Mouse (Mus musculus): Measurements from ENCODE around the gene Fxyd3. TPM values are rescaled to one million over a fixed set of nuclear protein-coding genes. Genes with fewer than 3 reads are reported as not detected.

Gene Fxyd3
- total RNA-seq, 1 experiment: 3.2 TPM

GRCm38 (mm10) chr7:31082106-31082505, 5.6 kb upstream of the Fxyd3 start:
- TF ChIP-seq CHD2 (IDR thresholded peaks at IDR 0.05; ENCODE audit: low read depth, low read length) (no peak), MAFK (IDR thresholded peaks at IDR 0.05; ENCODE audit: insufficient read depth, low read depth, low read length) (no peak), ZC3H11A (IDR thresholded peaks at IDR 0.05; ENCODE audit: borderline replicate concordance, low read depth, low read length) (no peak), HCFC1 (IDR thresholded peaks at IDR 0.05; ENCODE audit: borderline replicate concordance, insufficient read depth, low read length) (no peak), ZNF384 (IDR thresholded peaks at IDR 0.05; ENCODE audit: low read depth, low read length) (no peak)
- Histone ChIP-seq H3K4me3 (ENCODE audit: insufficient read depth in 1 of 2, low read depth in 1 of 2, low read length in 2 of 2, poor library complexity in 1 of 2, severe bottlenecking in 1 of 2) (no peak overlapping the region), H3K9ac (ENCODE audit: insufficient read depth, low read depth, low read length, poor library complexity, severe bottlenecking) (no peak overlapping the region), H3K36me3 (ENCODE audit: control insufficient read depth, insufficient read depth, low read length, poor library complexity, severe bottlenecking) (no peaks in the 10 kb centered on the region), H3K9me3 (ENCODE audit: control insufficient read depth, insufficient read depth, low read depth, low read length) (no peaks in the 10 kb centered on the region), H3K4me1 (ENCODE audit: control insufficient read depth in 2 of 2, insufficient read depth in 2 of 2, low read length in 2 of 2, poor library complexity in 1 of 2) (peaks cover 7 to 13% of the 10 kb centered on the region in 2 experiments), H3K27ac (ENCODE audit: insufficient read depth, low read depth, low read length, poor library complexity, severe bottlenecking) (no peak overlapping the region)
- in situ Hi-C loops (cut with MboI; ENCODE audit: low sequenced_read_pairs in 2 of 2, unreplicated experiment in 2 of 2): no loop called here
- no peak for DNase-seq (ENCODE audit: low read depth, low spot score)

DNA sequence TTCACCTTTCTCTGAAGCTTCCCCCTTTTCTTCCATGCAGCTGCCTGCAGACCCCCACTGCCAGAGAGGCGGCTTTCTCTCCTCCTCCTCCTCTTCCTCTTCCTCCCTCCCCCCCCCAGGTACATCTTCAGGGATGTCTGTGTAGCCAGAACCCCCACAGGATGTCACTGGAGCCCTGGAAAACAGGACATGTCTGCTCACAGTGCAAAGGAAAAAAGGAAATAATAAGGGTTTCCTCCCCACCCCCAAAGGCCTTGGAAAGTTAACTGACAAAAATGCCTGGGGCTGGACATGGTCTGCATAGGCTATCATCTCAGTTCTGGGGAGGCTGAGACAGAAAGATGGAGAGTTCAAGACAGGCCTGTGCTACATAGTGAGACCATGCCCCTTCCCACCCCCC, 4.6 kb upstream of the Fxyd3 start:
- no peaks in the 10 kb centered on the region for H3K36me3 ChIP-seq (ENCODE audit: control insufficient read depth, insufficient read depth, low read length, poor library complexity, severe bottlenecking)
- H3K9ac ChIP-seq (ENCODE audit: insufficient read depth, low read depth, low read length, poor library complexity, severe bottlenecking): no peak overlapping the region
- DNase-seq (ENCODE audit: low read depth, low spot score): no peak
- H3K9me3 ChIP-seq (ENCODE audit: control insufficient read depth, insufficient read depth, low read depth, low read length): no peaks in the 10 kb centered on the region
- no peak overlapping the region for H3K27ac ChIP-seq (ENCODE audit: insufficient read depth, low read depth, low read length, poor library complexity, severe bottlenecking)
- no peak for TF ChIP-seq CHD2 (IDR thresholded peaks at IDR 0.05; ENCODE audit: low read depth, low read length)
- TF ChIP-seq MAFK (IDR thresholded peaks at IDR 0.05; ENCODE audit: insufficient read depth, low read depth, low read length): no peak
- no peak for TF ChIP-seq HCFC1 (IDR thresholded peaks at IDR 0.05; ENCODE audit: borderline replicate concordance, insufficient read depth, low read length)
- no peak for TF ChIP-seq ZC3H11A (IDR thresholded peaks at IDR 0.05; ENCODE audit: borderline replicate concordance, low read depth, low read length)
- TF ChIP-seq ZNF384 (IDR thresholded peaks at IDR 0.05; ENCODE audit: low read depth, low read length): no peak
- H3K4me1 ChIP-seq (ENCODE audit: control insufficient read depth in 2 of 2, insufficient read depth in 2 of 2, low read length in 2 of 2, poor library complexity in 1 of 2): peaks cover 9 to 13% of the 10 kb centered on the region in 2 experiments
- no peak overlapping the region for H3K4me3 ChIP-seq (ENCODE audit: insufficient read depth in 1 of 2, low read depth in 1 of 2, low read length in 2 of 2, poor library complexity in 1 of 2, severe bottlenecking in 1 of 2)
- in situ Hi-C loops (cut with MboI; ENCODE audit: low sequenced_read_pairs in 2 of 2, unreplicated experiment in 2 of 2): no loop called here

- in situ Hi-C loops (cut with MboI; ENCODE audit: low sequenced_read_pairs in 2 of 2, unreplicated experiment in 2 of 2): no loop called here
- DNase-seq (ENCODE audit: low read depth, low spot score): no peak
- H3K9me3 ChIP-seq (ENCODE audit: control insufficient read depth, insufficient read depth, low read depth, low read length): no peaks in the 10 kb centered on the region
- TF ChIP-seq HCFC1 (IDR thresholded peaks at IDR 0.05; ENCODE audit: borderline replicate concordance, insufficient read depth, low read length) (no peak), ZNF384 (IDR thresholded peaks at IDR 0.05; ENCODE audit: low read depth, low read length) (no peak), ZC3H11A (IDR thresholded peaks at IDR 0.05; ENCODE audit: borderline replicate concordance, low read depth, low read length) (no peak), CHD2 (IDR thresholded peaks at IDR 0.05; ENCODE audit: low read depth, low read length) (no peak), MAFK (IDR thresholded peaks at IDR 0.05; ENCODE audit: insufficient read depth, low read depth, low read length) (no peak)
- no peak overlapping the region for H3K4me3 ChIP-seq (ENCODE audit: insufficient read depth in 1 of 2, low read depth in 1 of 2, low read length in 2 of 2, poor library complexity in 1 of 2, severe bottlenecking in 1 of 2)
- H3K4me1 ChIP-seq (ENCODE audit: control insufficient read depth in 2 of 2, insufficient read depth in 2 of 2, low read length in 2 of 2, poor library complexity in 1 of 2): peaks cover 9 to 11% of the 10 kb centered on the region in 2 experiments
- no peak overlapping the region for H3K27ac ChIP-seq (ENCODE audit: insufficient read depth, low read depth, low read length, poor library complexity, severe bottlenecking)
- no peak overlapping the region for H3K9ac ChIP-seq (ENCODE audit: insufficient read depth, low read depth, low read length, poor library complexity, severe bottlenecking)
- H3K36me3 ChIP-seq (ENCODE audit: control insufficient read depth, insufficient read depth, low read length, poor library complexity, severe bottlenecking): no peaks in the 10 kb centered on the region
Observed at GRCm38 (mm10) chr7:31080611-31081010, 4.1 kb upstream of the Fxyd3 start.

DNA sequence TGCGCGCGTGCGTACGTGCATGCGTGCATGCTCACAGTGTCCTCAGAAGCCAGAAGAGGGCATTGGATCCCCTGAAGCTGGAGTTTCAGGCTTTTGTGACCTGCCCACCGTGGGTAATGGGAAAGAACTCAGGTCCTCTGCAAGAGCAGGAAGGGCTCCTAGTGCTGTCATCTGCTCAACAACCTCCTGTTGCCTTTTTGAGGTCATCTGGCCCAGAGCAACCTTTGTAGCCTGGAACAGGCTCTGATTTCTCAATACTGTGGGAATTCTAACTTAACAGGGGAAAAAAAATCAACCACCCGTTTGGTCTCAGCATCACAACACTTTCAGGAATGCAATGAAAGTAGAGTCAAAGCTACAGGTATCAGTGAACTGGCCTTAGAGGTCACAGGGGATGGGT, 3.2 kb upstream of the Fxyd3 start:
- no peak for TF ChIP-seq ZC3H11A (IDR thresholded peaks at IDR 0.05; ENCODE audit: borderline replicate concordance, low read depth, low read length)
- TF ChIP-seq ZNF384 (IDR thresholded peaks at IDR 0.05; ENCODE audit: low read depth, low read length): no peak
- TF ChIP-seq MAFK (IDR thresholded peaks at IDR 0.05; ENCODE audit: insufficient read depth, low read depth, low read length): no peak
- no peak for TF ChIP-seq HCFC1 (IDR thresholded peaks at IDR 0.05; ENCODE audit: borderline replicate concordance, insufficient read depth, low read length)
- TF ChIP-seq CHD2 (IDR thresholded peaks at IDR 0.05; ENCODE audit: low read depth, low read length): no peak
- Histone ChIP-seq H3K9ac (ENCODE audit: insufficient read depth, low read depth, low read length, poor library complexity, severe bottlenecking) (no peak overlapping the region), H3K4me1 (ENCODE audit: control insufficient read depth in 2 of 2, insufficient read depth in 2 of 2, low read length in 2 of 2, poor library complexity in 1 of 2) (peaks cover 5 to 8% of the 10 kb centered on the region in 2 experiments; a peak in 1 of 4 replicates), H3K4me3 (ENCODE audit: insufficient read depth in 1 of 2, low read depth in 1 of 2, low read length in 2 of 2, poor library complexity in 1 of 2, severe bottlenecking in 1 of 2) (no peak overlapping the region), H3K36me3 (ENCODE audit: control insufficient read depth, insufficient read depth, low read length, poor library complexity, severe bottlenecking) (no peaks in the 10 kb centered on the region), H3K27ac (ENCODE audit: insufficient read depth, low read depth, low read length, poor library complexity, severe bottlenecking) (no peak overlapping the region), H3K9me3 (ENCODE audit: control insufficient read depth, insufficient read depth, low read depth, low read length) (no peaks in the 10 kb centered on the region)
- in situ Hi-C loops (cut with MboI; ENCODE audit: low sequenced_read_pairs in 2 of 2, unreplicated experiment in 2 of 2): no loop called here
- DNase-seq (ENCODE audit: low read depth, low spot score): no peak
